Mouse (Mus musculus) thymus, adult 18-20 months (tissue): Measurements from ENCODE around the gene Psg16.

Source experiments
- DNase-seq, 2 experiments: peaks; one replicate each; pipeline ENCODE4 v3.0.0; 2022; ENCODE audit warnings: mixed read lengths in 2 of 2

The Psg16 gene

DNA sequence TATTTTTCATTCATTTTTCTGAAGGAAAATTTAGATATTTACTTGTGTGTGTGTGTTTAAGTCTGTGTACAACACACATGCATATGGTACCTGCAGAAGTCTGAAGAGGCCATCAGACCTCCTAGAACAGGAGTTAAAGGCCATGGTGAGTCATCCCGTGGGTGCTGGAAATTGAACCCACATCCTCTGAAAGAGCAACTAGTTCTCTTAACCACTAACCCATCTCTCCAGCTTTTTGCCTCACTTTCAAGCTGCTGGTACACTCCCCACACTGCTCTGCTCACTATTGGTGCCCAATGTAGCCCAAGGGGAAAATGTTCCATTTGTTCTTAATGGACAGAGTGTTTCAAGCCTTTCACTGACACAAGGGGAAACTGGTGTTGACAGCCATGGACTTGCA is 61.5 kb downstream of the Psg16 start:
- no peak for DNase-seq

- no peak for DNase-seq
These were observed 76.1 kb downstream of the Psg16 start, which contains the start of gene Ceacam3 for GRCm38 (mm10) chr7:17149931-17150330. Gene Ceacam3, plus strand, starts transcription at chr7:17150282.

DNA sequence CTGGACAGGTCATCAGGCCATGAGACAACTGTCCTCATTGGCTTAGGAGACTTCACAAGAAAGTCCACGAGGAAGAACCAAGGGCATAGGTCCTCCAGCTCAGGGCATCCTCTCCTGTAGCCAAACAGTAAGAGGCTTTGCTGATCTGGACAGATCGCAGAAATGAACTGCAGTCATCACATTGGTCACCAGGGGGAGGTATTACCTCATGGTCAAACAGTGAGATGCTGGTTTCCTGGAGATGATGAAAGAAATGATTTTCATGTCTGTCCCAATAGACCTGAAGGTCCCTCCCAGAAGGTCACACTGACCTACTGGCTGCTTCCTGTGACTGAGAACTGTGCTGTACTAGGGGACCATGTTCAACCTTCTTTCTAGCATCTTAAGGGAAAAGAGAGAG is 81.8 kb downstream of the Psg16 start:
- DNase-seq, result peak in 1 of 2 experiments; percentile 7

GRCm38 (mm10) chr7:17156885-17157677 is 83.2 kb downstream of the Psg16 start:
- DNase-seq, result no peak

GRCm38 (mm10) chr7:17159011-17159410 is 85.2 kb downstream of the Psg16 start:
- no peak for DNase-seq

- no peak for DNase-seq
These were observed 98.0 kb downstream of the Psg16 start for GRCm38 (mm10) chr7:17171827-17172226.
